Mouse (Mus musculus) embryonic facial prominence, embryonic 11.5 days (tissue): ENCODE data around the gene Fam110a. TPM values are rescaled to one million over a fixed set of nuclear protein-coding genes. Genes with fewer than 3 reads are reported as not detected.

ENCODE experiments used
- microRNA counts: library from miRNA; unstranded; fragments of <30 nt; microRNA quantifications from one replicate; lab custom pipeline; 2016
- microRNA-seq: library from miRNA; unstranded; fragments of <30 nt; microRNA quantifications from one replicate; pipeline ENCODE4, GENCODE M21; 2016; ENCODE audit warnings: borderline number of aligned reads
- polyA plus RNA-seq: library from polyadenylated mRNA; unstranded; fragments of >200 nt; fragmentation: Nextera tagmentation; extraction: Ambion mirVana; gene quantifications from 2 replicates; pipeline ENCODE4 v1.2.1, GENCODE M21; 2014

Gene Fam110a
- polyA plus RNA-seq, 1 experiment from 2014 or later = 31.7 TPM

MicroRNA genes within 50 kb of the gene (microRNA counts, 519-probe panel; counts per million panel counts)
- not detected for microRNA mmu-miR-1953 (lab: Ali Mortazavi, UCI)

Small RNAs within 50 kb of the gene (microRNA-seq; reads per million reads assigned to microRNA genes)
- not detected for gene Mir1953

Other genes starting within 250 kb of the Fam110a start
- 45.8 and 46.8 TPM in 2 replicates for gene Psmf1, start 236.0 kb downstream of the Fam110a start, polyA plus RNA-seq
- gene Rspo4, start 137.3 kb downstream of the Fam110a start, polyA plus RNA-seq = 0.36 and 0.71 TPM in 2 replicates
- 0.45 and 0.52 TPM in 2 replicates for gene Angpt4, start 69.0 kb downstream of the Fam110a start, polyA plus RNA-seq
- 0.36 and 0.72 TPM in 2 replicates for gene Slc52a3, start 16.3 kb upstream of the Fam110a start, polyA plus RNA-seq
- 1.9 and 2.6 TPM in 2 replicates for gene Scrt2, start 101.3 kb upstream of the Fam110a start, polyA plus RNA-seq
- gene Srxn1, start 125.3 kb upstream of the Fam110a start, polyA plus RNA-seq = 10.0 and 10.6 TPM in 2 replicates
- gene Tcf15, start 163.3 kb upstream of the Fam110a start, polyA plus RNA-seq = 11.3 and 12.2 TPM in 2 replicates
- gene Csnk2a1, start 246.6 kb upstream of the Fam110a start, polyA plus RNA-seq = 57.8 and 64.9 TPM in 2 replicates